Mouse (Mus musculus) cerebral cortex, adult 2 months (tissue): ENCODE data around the gene Zim1.

Source experiments
- WGBS: fragments of 180-500 bp; shearing (Covaris S2); methylation state at CpG from one replicate; pipeline ENCODE4 v1.1.7; 2018; 5-methylcytosine and 5-hydroxymethylcytosine counted together

Zim1 gene

GRCm38 (mm10) chr7:6651221-6651620, 45.0 kb downstream of the Zim1 start:
- WGBS, result 77% methylated on average over 7 of the region's 7 CpGs

GRCm38 (mm10) chr7:6650526-6650925, 45.7 kb downstream of the Zim1 start:
- WGBS, result 93% methylated on average over 9 of the region's 9 CpGs

DNA sequence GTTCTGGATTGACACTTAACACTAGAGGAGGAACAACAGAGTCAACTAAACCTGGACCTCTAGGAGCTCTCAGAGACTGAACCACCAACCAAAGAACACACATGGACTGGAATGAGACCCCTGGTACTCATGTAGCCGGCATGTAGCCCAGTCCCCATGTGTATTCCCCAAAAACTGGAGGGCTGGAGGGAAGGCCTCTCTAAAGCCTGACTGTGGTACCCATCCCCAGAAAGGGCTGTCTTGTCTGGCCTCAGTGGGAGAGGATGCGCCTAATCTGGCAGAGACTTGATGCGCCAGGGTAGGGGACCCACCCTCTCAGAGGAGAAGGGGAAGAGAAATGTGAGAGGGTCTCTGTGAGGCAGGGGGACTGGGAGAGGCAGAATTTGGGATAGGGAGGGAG, 50.4 kb downstream of the Zim1 start:
- WGBS, result 98% methylated on average over 3 of the region's 3 CpGs

DNA sequence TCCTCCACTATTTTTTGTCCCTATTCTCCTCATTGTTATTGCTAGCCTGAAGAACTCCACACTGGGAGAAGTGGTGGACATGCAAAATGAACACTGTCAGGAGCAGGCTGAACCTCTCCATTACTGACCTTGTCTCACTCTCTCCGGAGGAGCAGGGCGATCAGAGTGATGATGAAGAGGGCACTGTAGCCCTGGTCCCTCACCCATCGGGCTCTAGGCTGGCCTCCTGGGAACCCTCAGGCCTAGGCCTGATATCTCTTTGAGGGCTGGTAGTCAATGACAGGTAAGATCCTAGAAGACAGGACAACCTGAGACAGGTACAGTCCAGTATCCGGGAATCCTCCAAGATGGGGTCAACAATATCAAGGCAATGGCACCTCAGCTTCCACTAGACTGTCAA, 58.2 kb downstream of the Zim1 start:
- 93% methylated on average over 4 of the region's 4 CpGs for WGBS

GRCm38 (mm10) chr7:6636741-6637140, 59.5 kb downstream of the Zim1 start:
- WGBS, result 90% methylated on average over 4 of the region's 4 CpGs

DNA sequence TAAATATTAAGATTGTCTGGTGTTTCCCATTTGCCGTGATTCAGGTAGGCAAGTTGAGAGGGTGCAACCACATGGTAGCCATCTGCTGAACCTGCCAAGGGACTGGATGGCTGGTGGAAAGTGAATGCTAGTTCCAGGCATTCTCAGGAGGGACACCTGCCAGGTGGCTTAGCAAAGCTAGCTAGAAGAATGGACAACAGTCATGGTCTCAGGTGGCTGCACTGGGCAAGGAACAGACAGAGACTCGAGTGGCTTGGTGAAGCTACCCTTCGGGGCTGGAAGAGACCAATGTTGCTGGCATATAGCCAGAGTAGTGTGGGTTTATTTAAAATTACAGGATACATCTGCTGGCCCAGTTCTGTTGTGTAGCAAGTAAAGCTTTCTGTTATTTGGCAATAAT, 60.4 kb downstream of the Zim1 start:
- WGBS, result 74% methylated on average over 3 of the region's 3 CpGs
